8 mouse cellular contexts compared by ENCODE assay signal in the genomic region with DNA sequence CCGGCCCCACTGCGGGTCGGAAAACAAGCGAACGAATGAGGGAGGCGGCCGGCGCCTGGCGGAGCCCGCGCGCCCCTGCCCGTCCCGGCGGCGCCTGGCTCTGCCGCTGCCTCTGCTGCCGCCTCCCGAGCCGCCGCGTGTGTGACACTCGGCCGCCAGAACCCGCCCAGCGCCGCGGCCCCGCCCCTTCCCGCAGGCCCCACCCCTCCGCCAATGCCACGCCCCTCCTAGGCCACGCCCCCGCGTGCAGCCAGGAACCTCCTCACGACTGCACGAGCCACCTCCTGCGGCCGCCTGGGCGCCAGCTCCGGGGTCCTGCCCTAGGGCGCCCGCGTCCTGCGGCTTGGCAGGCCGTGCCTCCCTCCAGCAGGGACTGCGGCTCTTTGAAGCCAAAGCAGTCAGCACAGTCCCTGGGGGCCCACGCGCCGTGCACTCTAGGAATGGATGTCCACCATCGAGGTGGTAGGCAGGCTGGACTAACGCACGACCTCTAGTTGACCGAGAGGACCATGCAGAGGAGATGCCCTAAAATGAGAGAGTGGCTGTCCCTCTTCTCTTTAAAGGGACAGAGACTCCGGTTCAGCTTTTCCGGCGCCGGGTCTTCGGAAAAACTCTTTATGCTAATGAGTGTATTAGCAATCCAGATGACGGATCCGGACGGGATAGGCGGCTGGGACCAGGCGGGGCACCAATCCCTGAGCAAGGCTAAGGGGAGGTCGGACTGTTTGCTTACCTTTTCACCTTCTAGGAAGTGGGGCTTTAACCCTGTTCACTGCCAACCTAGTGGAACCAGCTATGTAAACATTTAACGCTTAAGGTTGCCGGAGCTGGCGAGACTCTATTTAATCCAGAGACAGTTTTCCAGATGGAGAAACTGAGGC. TPM values are rescaled to one million over a fixed set of nuclear protein-coding genes. Genes with fewer than 3 reads are reported as not detected.
DNase-seq lines count a peak whose midpoint lies in the region; ATAC-seq and TF ChIP-seq lines count a peak whose summit lies in the region.

No protein-coding gene starts in this region.

- WGBS in hindbrain, postnatal 0 days: 2% methylated on average over 66 of the region's 68 CpGs

- ATAC-seq in activated CD4-positive, CD25-positive, alpha-beta regulatory T cell, adult 4 months: peak; percentile 86
- ATAC-seq in common myeloid progenitor, adult 5-6 weeks (replicated peaks; ENCODE audit: low read depth, poor library complexity, severe bottlenecking): peak; percentile 79
- ATAC-seq in hindbrain, postnatal 0 days: peak; percentile 93

- H3K27ac ChIP-seq in gastrocnemius, adult 2 months: peak overlapping the region; percentile 97
- peak overlapping the region; percentile 72 for H3K27ac ChIP-seq in hindbrain, postnatal 0 days

- H3K4me3 ChIP-seq in gastrocnemius, adult 2 months: peak overlapping the region; percentile 87
- peak overlapping the region; percentile 77 for H3K4me3 ChIP-seq in hindbrain, postnatal 0 days (ENCODE audit: low read length)

- no peaks in the 10 kb centered on the region for H3K27me3 ChIP-seq in hindbrain, postnatal 0 days (ENCODE audit: insufficient read depth, low read length)

- peak; percentile 95 for DNase-seq in gastrocnemius, adult 2 months
- peak; percentile 94 for DNase-seq in hindbrain, postnatal 0 days (ENCODE audit: low spot score)
- DNase-seq in left cerebral cortex, adult 18-20 months (ENCODE audit: low spot score in 2 of 2): peak; percentile 82 to 83
- DNase-seq in lung, postnatal 4 days: peak; percentile 94 to 95
- peak; percentile 94 for DNase-seq in retina, postnatal 1 day
- DNase-seq in thymus, postnatal 4 days: peak; percentile 96

- peak overlapping the region; percentile 83 for H3K4me2 ChIP-seq in hindbrain, postnatal 0 days (ENCODE audit: low read depth, low read length)

- TF ChIP-seq CTCF in gastrocnemius, adult 2 months (IDR thresholded peaks at IDR 0.05): peak; percentile 52
- TF ChIP-seq CTCF in hindbrain, postnatal 0 days (IDR thresholded peaks at IDR 0.05; ENCODE audit: low read depth): peak; percentile 11; the same call in 1 of the 2 replicates

- H3K36me3 ChIP-seq in hindbrain, postnatal 0 days (ENCODE audit: insufficient read depth, low read length): no peaks in the 10 kb centered on the region

- peaks cover 10% of the 10 kb centered on the region; the same call in 1 of the 2 replicates for H3K4me1 ChIP-seq in hindbrain, postnatal 0 days (ENCODE audit: insufficient read depth, low read length)

- peak overlapping the region; percentile 72 for H3K9ac ChIP-seq in hindbrain, postnatal 0 days (replicated peaks; ENCODE audit: low read length)

- H3K9me3 ChIP-seq in hindbrain, postnatal 0 days (ENCODE audit: low read length): no peaks in the 10 kb centered on the region

- intact Hi-C loops in gastrocnemius, adult 2 months (cut with DNase I): loop anchor here (1.0 to 10.0 kb wide), 5 partner anchors 113 to 516 kb away; a partner anchor contains a TSS

RNA-seq across cellular contexts. Expression of a gene that starts 1.4 kb away (rescaled TPM):
- polyA plus RNA-seq in activated CD4-positive, CD25-positive, alpha-beta regulatory T cell, adult 4 months (2017; shearing (Covaris generic)): not detected
- 0.64 and 3.8 TPM in 2 replicates for total RNA-seq in common myeloid progenitor, adult 5-6 weeks (2017)
- 10 to 100 TPM in 1 of 2 experiments, 1 to 10 TPM in 1; 6.5 to 10.0 TPM for total RNA-seq in gastrocnemius, adult 2 months (2021)
- 29.0 and 33.6 TPM in 2 replicates for total RNA-seq in hindbrain, postnatal 0 days (2014; rRNA removed)
- polyA plus RNA-seq in hindbrain, postnatal 0 days (2015; fragmentation: Nextera tagmentation; extraction: Ambion mirVana): 5.5 and 6.1 TPM in 2 replicates
- 10 to 100 TPM in 1 of 2 experiments, 1 to 10 TPM in 1; 8.3 to 12.9 TPM for total RNA-seq in left cerebral cortex, adult 18-20 months (2021)

Comparison
In these comparisons a context has a peak if more than half of its experiments do, and no peak if none do; other contexts are left out.
1. Peak in every context shown above with its lines: DNase-seq, ATAC-seq, H3K4me3 ChIP-seq and H3K27ac ChIP-seq.